Comparison of ENCODE assay signal across 13 mouse cellular contexts in genomic region chr13:46653671-46654070, GRCm38 (mm10).
"Had no signal": no experiment of that assay in that cellular context is flagged by ENCODE, and none has a peak within 500 bp of the region (broad histone marks: within the 10 kb centered on the region; RNA-seq: fewer than 3 reads in every experiment).

No protein-coding gene starts in this region.

- H3K36me3 ChIP-seq: limb, embryonic 13.5 days; midbrain, embryonic 10.5 days; neural tube, embryonic 12.5 days had no signal

- H3K9ac ChIP-seq: limb, embryonic 13.5 days; liver, embryonic 14.5 days; neural tube, embryonic 12.5 days had no signal

- DNase-seq: kidney, adult 11 months; kidney, adult 9 months; kidney, postnatal 36 days; left cerebral cortex, postnatal 4 days; lung, adult 18-20 months; midbrain, embryonic 14.5 days; thymus, postnatal 36 days had no signal

- H3K4me1 ChIP-seq: limb, embryonic 13.5 days; neural tube, embryonic 12.5 days had no signal

- H3K4me2 ChIP-seq: limb, embryonic 13.5 days; neural tube, embryonic 12.5 days had no signal

- H3K4me3 ChIP-seq: limb, embryonic 13.5 days; midbrain, embryonic 10.5 days; neural tube, embryonic 12.5 days had no signal

- H3K27me3 ChIP-seq: limb, embryonic 13.5 days; neural tube, embryonic 12.5 days had no signal

- H3K27ac ChIP-seq: kidney, postnatal 0 days; limb, embryonic 13.5 days; liver, embryonic 14.5 days; midbrain, embryonic 10.5 days; neural tube, embryonic 12.5 days; stomach, postnatal 0 days had no signal

- H3K9me3 ChIP-seq: limb, embryonic 13.5 days; midbrain, embryonic 10.5 days; neural tube, embryonic 12.5 days had no signal
